Mouse (Mus musculus): ENCODE results near the gene Wfdc13.

- no peak for TF ChIP-seq POLR2A (IDR thresholded peaks at IDR 0.05; ENCODE audit: low read depth, low read length)
- no peak for TF ChIP-seq CTCF (IDR thresholded peaks at IDR 0.05; ENCODE audit: extremely low read depth, insufficient read depth, insufficient read length, insufficient replicate concordance)
Measured at GRCm38 (mm10) chr2:164731719-164732118, 46.8 kb downstream of the Wfdc13 start.

Measured in spleen, adult 2 months (tissue).